Mouse (Mus musculus) embryonic facial prominence, embryonic 15.5 days (tissue): ENCODE measurements around the gene Fam131c. TPM values are rescaled to one million over a fixed set of nuclear protein-coding genes. Genes with fewer than 3 reads are reported as not detected.

Source experiments
- ATAC-seq: fragments of 200-750 bp; cut with Nextera tagmentation; 2 replicates; pipeline ENCODE4 v1.8.0; 2017; ENCODE audit warnings: low read depth, moderate TSS enrichment; ENCODE audit not compliant: insufficient number of reproducible peaks, low FRiP score, low TSS enrichment
- H3K27ac ChIP-seq: fragments of 300-500 bp; sonication (generic); replicated peaks from 2 replicates; pipeline ENCODE4 v1.5.1; 2015; ENCODE audit warnings: mild to moderate bottlenecking, inconsistent platforms
- H3K27me3 ChIP-seq: fragments of 300-500 bp; sonication (generic); 2 replicates; pipeline ENCODE4 v1.6.1; 2015; ENCODE audit warnings: inconsistent platforms
- H3K36me3 ChIP-seq: fragments of 300-500 bp; sonication (generic); 2 replicates; pipeline ENCODE4 v1.6.1; 2015; ENCODE audit warnings: mild to moderate bottlenecking, inconsistent platforms
- H3K4me1 ChIP-seq: fragments of 300-500 bp; sonication (generic); 2 replicates; pipeline ENCODE4 v1.6.1; 2015; ENCODE audit warnings: inconsistent platforms
- H3K4me2 ChIP-seq: fragments of 300-500 bp; sonication (generic); replicated peaks from 2 replicates; pipeline ENCODE4 v1.6.1; 2015; ENCODE audit warnings: mild to moderate bottlenecking, inconsistent platforms
- H3K4me3 ChIP-seq: fragments of 300-500 bp; sonication (generic); replicated peaks from 2 replicates; pipeline ENCODE4 v1.5.1; 2015; ENCODE audit warnings: mild to moderate bottlenecking, inconsistent platforms
- H3K9ac ChIP-seq: fragments of 300-500 bp; sonication (generic); 2 replicates; pipeline ENCODE4 v1.6.1; 2015; ENCODE audit warnings: inconsistent platforms
- H3K9me3 ChIP-seq: fragments of 300-500 bp; sonication (generic); replicated peaks from 2 replicates; pipeline ENCODE4 v1.6.1; 2016; ENCODE audit warnings: inconsistent platforms
- WGBS: fragments of 180-500 bp; shearing (Covaris S2); methylation state at CpG from one replicate; pipeline ENCODE4 v1.1.7; 2015; 5-methylcytosine and 5-hydroxymethylcytosine counted together
- polyA plus RNA-seq: library from polyadenylated mRNA; unstranded; fragments of >200 nt; fragmentation: Nextera tagmentation; extraction: Ambion mirVana; gene quantifications from 2 replicates; pipeline ENCODE4 v1.2.1, GENCODE M21; 2015

The Fam131c gene
- polyA plus RNA-seq, 1 experiment from 2014 or later: 4.3 TPM

DNA sequence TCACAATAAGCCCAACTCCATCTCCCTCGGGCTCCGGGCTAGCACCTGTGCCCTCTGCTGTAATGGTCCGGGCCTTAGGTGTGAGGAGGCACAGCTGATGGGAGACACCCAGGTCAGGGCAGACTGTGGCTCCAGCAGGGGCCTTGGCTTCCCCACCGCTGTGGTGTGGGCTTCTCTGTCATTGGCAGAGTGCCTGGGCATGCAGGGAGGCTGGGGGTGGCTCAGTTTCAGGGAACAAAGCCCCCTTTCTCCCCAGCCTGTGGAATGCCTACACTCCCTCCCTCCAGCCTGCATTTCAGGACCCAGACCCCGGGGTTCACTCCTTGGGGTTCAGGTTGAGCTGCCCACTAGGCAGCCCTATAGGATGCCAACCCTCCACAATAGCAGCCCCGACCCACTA, 31.8 kb upstream of the Fam131c start:
- Histone ChIP-seq H3K36me3 (no peaks in the 10 kb centered on the region), H3K4me3 (no peak overlapping the region), H3K4me2 (no peak overlapping the region), H3K27me3 (no peaks in the 10 kb centered on the region), H3K9me3 (no peaks in the 10 kb centered on the region), H3K27ac (no peak overlapping the region), H3K4me1 (peaks cover 56% of the 10 kb centered on the region), H3K9ac (no peak overlapping the region)
- no peak for ATAC-seq
- 64% methylated on average over 6 of the region's 6 CpGs for WGBS

DNA sequence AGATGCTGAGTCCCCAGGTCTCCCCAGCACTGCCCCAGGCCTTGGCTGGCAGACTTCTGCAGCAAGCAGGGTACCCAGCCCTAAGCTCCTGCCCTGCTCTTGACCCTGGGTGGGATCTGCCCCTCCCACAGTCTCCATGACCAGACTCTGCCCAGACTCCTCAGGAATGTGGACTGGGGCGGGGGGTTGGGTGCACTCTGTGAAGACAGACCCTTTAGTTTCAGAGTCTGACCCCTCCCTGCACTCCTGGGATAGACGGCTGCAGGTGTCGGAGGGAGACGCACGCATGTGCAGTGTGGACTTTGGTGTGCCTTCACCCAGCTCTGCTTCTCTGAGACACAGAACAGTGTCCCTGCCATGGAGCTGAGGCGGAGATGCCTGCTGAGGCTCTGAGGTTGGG, 30.0 kb upstream of the Fam131c start:
- H3K27me3 ChIP-seq: no peaks in the 10 kb centered on the region
- no peaks in the 10 kb centered on the region for H3K9me3 ChIP-seq
- no peak overlapping the region for H3K9ac ChIP-seq
- peaks cover 45% of the 10 kb centered on the region for H3K4me1 ChIP-seq
- peak; percentile 64 for ATAC-seq
- no peak overlapping the region; the same call in 1 of the 2 replicates for H3K4me2 ChIP-seq
- WGBS: 31% methylated on average over 6 of the region's 6 CpGs
- peak overlapping the region; percentile 71 for H3K27ac ChIP-seq
- H3K4me3 ChIP-seq: no peak overlapping the region
- no peaks in the 10 kb centered on the region for H3K36me3 ChIP-seq

DNA sequence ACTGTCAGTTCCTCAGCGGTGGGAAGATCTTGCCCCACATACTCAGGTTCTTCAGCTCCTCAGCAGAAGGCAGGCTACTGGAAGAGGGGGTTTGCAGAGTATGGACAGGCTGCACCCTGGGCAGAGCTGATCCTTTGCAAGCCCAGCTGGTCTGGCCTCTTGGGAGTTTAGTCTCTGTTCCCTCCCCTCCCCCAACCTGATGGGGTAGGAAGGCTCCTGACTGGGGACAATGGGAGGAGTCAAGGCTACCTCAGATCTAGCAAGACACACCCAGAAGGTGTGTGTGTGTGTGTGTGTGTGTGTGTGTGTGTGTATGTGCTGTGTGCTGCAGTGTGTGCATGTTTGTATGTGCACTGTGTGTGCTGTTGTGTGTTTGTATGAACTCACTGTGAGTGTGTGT, 29.2 kb upstream of the Fam131c start:
- Histone ChIP-seq H3K36me3 (no peaks in the 10 kb centered on the region), H3K27me3 (no peaks in the 10 kb centered on the region), H3K4me2 (no peak overlapping the region), H3K27ac (peak overlapping the region; percentile 71), H3K4me1 (peaks cover 42% of the 10 kb centered on the region), H3K9me3 (no peaks in the 10 kb centered on the region), H3K4me3 (no peak overlapping the region), H3K9ac (no peak overlapping the region)
- no peak for ATAC-seq
- 15% methylated on average over 1 of the region's 1 CpGs for WGBS

DNA sequence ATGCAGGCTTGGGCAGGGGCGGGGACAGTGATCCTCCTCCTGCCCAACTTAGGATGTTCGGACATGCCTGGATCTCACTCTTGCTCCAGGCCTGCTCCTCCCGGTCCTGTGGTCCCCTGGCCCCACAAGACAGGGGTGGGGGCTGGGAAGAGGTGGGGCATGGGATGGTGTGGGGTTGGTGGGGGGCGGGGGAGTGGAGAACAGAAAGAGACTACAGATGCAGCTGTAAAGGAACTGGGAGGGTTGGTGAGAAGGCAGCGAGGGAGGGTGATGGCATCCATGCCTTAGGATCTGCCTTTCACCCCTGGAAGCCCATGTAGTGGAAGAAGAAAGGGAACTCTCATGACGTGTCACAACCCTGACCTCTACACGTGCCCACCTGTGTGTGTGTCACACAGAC, 26.5 kb upstream of the Fam131c start:
- Histone ChIP-seq H3K9ac (no peak overlapping the region), H3K4me2 (no peak overlapping the region), H3K9me3 (no peaks in the 10 kb centered on the region), H3K4me3 (no peak overlapping the region), H3K27me3 (no peaks in the 10 kb centered on the region), H3K36me3 (no peaks in the 10 kb centered on the region), H3K27ac (no peak overlapping the region), H3K4me1 (peaks cover 21% of the 10 kb centered on the region)
- ATAC-seq: no peak
- WGBS: 57% methylated on average over 7 of the region's 7 CpGs

GRCm38 (mm10) chr4:141343515-141343914, 24.5 kb upstream of the Fam131c start:
- Histone ChIP-seq H3K4me1 (peaks cover 17% of the 10 kb centered on the region), H3K4me3 (no peak overlapping the region), H3K27ac (no peak overlapping the region), H3K36me3 (no peaks in the 10 kb centered on the region), H3K27me3 (no peaks in the 10 kb centered on the region), H3K4me2 (no peak overlapping the region), H3K9ac (no peak overlapping the region), H3K9me3 (no peaks in the 10 kb centered on the region)
- no peak; the same call in 1 of the 2 replicates for ATAC-seq
- WGBS: 36% methylated on average over 7 of the region's 7 CpGs

GRCm38 (mm10) chr4:141345219-141345618, 22.8 kb upstream of the Fam131c start:
- Histone ChIP-seq H3K4me2 (no peak overlapping the region), H3K4me1 (peaks cover 21% of the 10 kb centered on the region), H3K4me3 (no peak overlapping the region), H3K36me3 (no peaks in the 10 kb centered on the region), H3K27me3 (no peaks in the 10 kb centered on the region), H3K9ac (no peak overlapping the region), H3K27ac (no peak overlapping the region), H3K9me3 (no peaks in the 10 kb centered on the region)
- no peak for ATAC-seq
- 88% methylated on average over 12 of the region's 12 CpGs for WGBS

DNA sequence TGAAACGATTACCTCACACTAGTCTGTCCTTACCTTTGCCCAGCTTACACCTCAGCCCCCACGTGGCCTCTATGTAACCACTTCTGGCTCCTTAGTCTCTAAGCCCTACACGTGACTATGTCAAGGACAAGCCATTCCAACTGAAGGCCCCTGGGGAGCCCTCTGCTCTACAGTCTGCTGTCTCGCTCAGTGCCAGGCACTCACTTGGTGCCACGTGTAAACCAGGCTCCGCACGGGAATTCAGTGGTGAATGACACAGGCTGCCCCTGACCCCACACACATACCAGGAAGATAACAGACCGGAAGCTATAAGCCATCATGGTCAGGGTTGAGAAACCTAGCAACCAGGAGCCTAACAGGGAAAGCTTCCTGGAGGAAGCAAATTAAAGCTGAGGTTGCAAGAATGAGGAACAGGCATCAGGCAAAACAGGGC, 20.6 kb upstream of the Fam131c start:
- H3K4me1 ChIP-seq: peaks cover 31% of the 10 kb centered on the region
- no peaks in the 10 kb centered on the region for H3K9me3 ChIP-seq
- H3K4me3 ChIP-seq: no peak overlapping the region
- no peak overlapping the region for H3K9ac ChIP-seq
- no peaks in the 10 kb centered on the region for H3K36me3 ChIP-seq
- H3K27me3 ChIP-seq: no peaks in the 10 kb centered on the region
- no peak for ATAC-seq
- H3K27ac ChIP-seq: no peak overlapping the region
- 70% methylated on average over 8 of the region's 8 CpGs for WGBS
- no peak overlapping the region for H3K4me2 ChIP-seq

- Histone ChIP-seq H3K27ac (no peak overlapping the region), H3K9ac (no peak overlapping the region), H3K4me3 (no peak overlapping the region), H3K27me3 (no peaks in the 10 kb centered on the region), H3K36me3 (no peaks in the 10 kb centered on the region), H3K4me1 (peaks cover 39% of the 10 kb centered on the region), H3K4me2 (no peak overlapping the region), H3K9me3 (no peaks in the 10 kb centered on the region)
- ATAC-seq: no peak
- WGBS: 58% methylated on average over 11 of the region's 11 CpGs
Observed at GRCm38 (mm10) chr4:141348616-141349015, 19.4 kb upstream of the Fam131c start.

GRCm38 (mm10) chr4:141350015-141350414, 18.0 kb upstream of the Fam131c start:
- 67% methylated on average over 12 of the region's 12 CpGs for WGBS
- no peak overlapping the region; the same call in 1 of the 2 replicates for H3K27ac ChIP-seq
- H3K27me3 ChIP-seq: no peaks in the 10 kb centered on the region
- H3K9me3 ChIP-seq: no peaks in the 10 kb centered on the region
- no peak overlapping the region for H3K9ac ChIP-seq
- ATAC-seq: peak; percentile 43; the same call in 1 of the 2 replicates
- no peak overlapping the region for H3K4me2 ChIP-seq
- no peak overlapping the region for H3K4me3 ChIP-seq
- H3K4me1 ChIP-seq: peaks cover 44% of the 10 kb centered on the region
- no peaks in the 10 kb centered on the region for H3K36me3 ChIP-seq

- H3K4me3 ChIP-seq: no peak overlapping the region
- no peak overlapping the region for H3K27ac ChIP-seq
- H3K9me3 ChIP-seq: no peaks in the 10 kb centered on the region
- no peak for ATAC-seq
- no peak overlapping the region for H3K9ac ChIP-seq
- peaks cover 44% of the 10 kb centered on the region for H3K4me1 ChIP-seq
- H3K4me2 ChIP-seq: no peak overlapping the region
- 58% methylated on average over 7 of the region's 7 CpGs for WGBS
- no peaks in the 10 kb centered on the region for H3K27me3 ChIP-seq
- H3K36me3 ChIP-seq: no peaks in the 10 kb centered on the region
Observed at GRCm38 (mm10) chr4:141351972-141352371, 16.0 kb upstream of the Fam131c start.

GRCm38 (mm10) chr4:141352986-141353385, 15.0 kb upstream of the Fam131c start:
- no peak overlapping the region for H3K9ac ChIP-seq
- no peaks in the 10 kb centered on the region for H3K9me3 ChIP-seq
- H3K4me3 ChIP-seq: no peak overlapping the region
- 72% methylated on average over 5 of the region's 5 CpGs for WGBS
- no peak for ATAC-seq
- no peaks in the 10 kb centered on the region for H3K36me3 ChIP-seq
- H3K4me1 ChIP-seq: peaks cover 37% of the 10 kb centered on the region
- H3K27me3 ChIP-seq: no peaks in the 10 kb centered on the region
- no peak overlapping the region for H3K4me2 ChIP-seq
- H3K27ac ChIP-seq: peak overlapping the region; percentile 82; the same call in 1 of the 2 replicates

DNA sequence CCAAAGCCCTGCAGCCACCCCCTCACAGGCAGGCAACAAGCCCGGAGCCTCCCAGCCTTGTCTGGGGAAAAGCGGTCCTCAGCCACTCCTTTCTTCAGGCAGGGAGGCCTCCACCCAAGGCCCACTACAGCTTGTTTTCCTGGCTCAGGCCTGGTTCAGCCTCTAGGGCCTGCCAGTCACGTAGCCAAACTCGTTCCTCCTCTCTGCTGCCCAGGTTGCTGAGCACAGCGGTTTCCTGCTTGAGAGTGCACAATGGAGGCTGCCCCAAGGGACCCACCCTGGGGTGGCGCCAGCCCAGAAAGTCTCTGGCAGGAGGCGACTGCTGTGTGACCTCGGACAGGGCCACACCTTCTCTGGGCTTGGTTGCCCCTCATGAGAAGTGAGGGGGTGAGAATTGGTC, 14.2 kb upstream of the Fam131c start:
- Histone ChIP-seq H3K4me3 (no peak overlapping the region), H3K27ac (peak overlapping the region; percentile 82), H3K4me2 (no peak overlapping the region), H3K36me3 (no peaks in the 10 kb centered on the region), H3K4me1 (peaks cover 34% of the 10 kb centered on the region), H3K9me3 (no peaks in the 10 kb centered on the region), H3K9ac (no peak overlapping the region), H3K27me3 (no peaks in the 10 kb centered on the region)
- WGBS: 41% methylated on average over 8 of the region's 8 CpGs
- ATAC-seq: no peak; the same call in 1 of the 2 replicates
